Mouse (Mus musculus): ENCODE results near the gene Jmjd8.
A peak's percentile ranks its signal among the peaks of the same experiment; 100 is the strongest.
"Not testable (repeated sequence)": the region's sequence is repeated elsewhere in the genome, so short reads cannot be mapped to it uniquely, and the experiment has no call there.

Gene Jmjd8

DNA sequence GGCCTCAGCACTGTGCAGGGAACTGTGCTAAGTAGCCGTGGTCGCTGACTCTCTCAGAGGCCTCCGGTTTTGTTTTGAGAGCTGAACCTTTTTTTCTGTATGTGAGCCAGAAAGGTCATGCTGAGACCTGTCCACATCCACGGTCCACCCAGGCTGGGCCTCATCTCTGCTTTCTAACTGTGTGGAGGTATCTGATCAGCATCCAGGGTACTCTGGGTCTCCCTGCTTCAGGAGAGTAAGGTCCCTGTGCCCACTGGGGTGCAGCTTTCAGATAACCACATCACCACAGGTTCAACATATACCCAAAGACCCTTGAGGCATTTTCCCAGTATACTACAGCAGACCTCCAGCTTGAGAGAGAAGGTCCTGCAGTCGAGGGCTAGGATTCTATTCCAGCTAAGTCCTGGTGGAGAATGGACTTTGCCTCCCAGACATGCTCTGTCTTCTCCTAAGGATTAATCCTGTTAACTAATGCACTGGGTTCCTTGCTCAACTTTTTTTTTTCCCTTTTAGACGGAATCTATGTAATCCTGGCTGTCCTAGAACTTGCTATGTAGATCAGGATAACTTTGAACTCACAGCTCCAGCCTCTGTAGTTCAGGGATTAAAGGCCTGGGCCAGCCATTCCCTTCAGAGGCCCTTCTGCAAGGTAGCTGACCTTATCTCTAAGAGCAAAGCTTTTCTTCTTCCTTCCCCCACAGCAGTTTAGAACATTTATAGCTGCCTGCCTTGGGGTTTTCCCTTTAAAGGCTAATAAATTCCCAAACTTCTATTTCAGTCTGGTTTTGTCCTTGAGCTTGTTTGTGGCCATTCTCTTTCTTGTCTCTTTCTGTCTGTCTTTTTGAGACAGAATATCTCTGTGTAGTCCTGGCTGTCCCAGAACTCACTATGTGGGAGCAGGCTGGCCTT, 33.3 kb downstream of the Jmjd8 start:
- no peak for DNase-seq (ENCODE audit: low spot score)

GRCm38 (mm10) chr17:25863681-25864080, 35.0 kb downstream of the Jmjd8 start:
- no peak for DNase-seq (ENCODE audit: low spot score)

GRCm38 (mm10) chr17:25864311-25864710, 35.6 kb downstream of the Jmjd8 start:
- no peak for DNase-seq (ENCODE audit: low spot score)

- no peak for DNase-seq (ENCODE audit: low spot score)
Measured at GRCm38 (mm10) chr17:25865288-25865687, 36.6 kb downstream of the Jmjd8 start.

- no peak for DNase-seq (ENCODE audit: low spot score)
Measured at GRCm38 (mm10) chr17:25866172-25866571, 37.5 kb downstream of the Jmjd8 start.

DNA sequence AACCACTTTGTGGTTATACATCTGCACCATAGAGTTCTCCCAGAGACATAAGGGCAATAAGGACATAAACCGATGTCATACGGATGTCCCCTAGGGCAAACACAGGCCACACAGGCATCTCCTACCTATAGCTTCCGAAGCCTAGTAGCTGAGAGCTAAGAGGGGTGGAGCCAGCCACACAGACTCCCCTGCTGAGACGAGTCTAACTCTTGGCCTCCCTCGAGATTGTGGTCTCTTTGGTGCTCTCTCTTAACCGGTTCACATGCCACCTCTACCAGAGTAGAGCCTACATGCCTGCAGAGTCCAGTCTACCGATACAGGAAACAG, 38.8 kb downstream of the Jmjd8 start:
- no peak for DNase-seq (ENCODE audit: low spot score)

DNA sequence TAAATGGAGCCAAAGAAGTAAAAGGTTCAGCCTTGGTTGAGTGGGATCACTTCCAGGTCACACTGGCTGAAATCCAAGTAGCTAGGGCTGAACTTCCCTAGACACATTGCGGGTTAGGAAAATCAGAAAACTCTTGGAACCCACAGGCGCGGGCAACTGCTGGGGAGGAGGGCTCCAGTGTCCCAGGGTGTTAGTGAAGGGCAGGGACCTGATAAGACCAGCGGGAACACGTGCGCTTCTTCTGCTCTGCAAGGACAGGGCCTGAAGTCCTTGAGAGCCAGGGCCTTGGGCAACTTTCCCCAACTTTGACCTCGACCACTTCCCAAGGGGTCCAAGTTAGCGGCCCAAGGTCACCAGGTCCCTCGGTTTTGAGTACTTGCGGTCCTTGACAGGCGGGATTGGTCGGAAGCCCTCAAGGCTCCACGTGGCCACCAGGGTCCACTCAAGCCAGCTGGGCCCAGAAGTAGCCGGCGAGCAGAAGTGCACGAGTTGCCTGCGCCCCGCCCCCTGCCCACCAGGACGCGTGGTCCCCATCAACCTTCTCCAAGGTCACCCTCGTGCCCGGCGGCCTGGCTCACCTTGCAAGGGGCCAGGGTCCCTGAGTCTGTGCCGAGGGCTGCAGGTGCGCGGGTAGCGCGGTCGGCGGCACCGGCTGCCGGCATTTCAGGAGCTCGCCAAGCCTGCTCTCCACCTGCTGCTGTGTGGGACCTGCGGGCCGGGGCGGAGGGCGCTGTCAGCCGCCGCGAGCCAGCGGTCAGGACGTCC, 39.4 kb downstream of the Jmjd8 start:
- DNase-seq (ENCODE audit: low spot score) = no peak

- no peak for DNase-seq (ENCODE audit: low spot score)
Measured at GRCm38 (mm10) chr17:25868601-25869191, 40.0 kb downstream of the Jmjd8 start, which contains the start of gene Mcrip2. Gene Mcrip2 (minus strand): TSS chr17:25868764.

GRCm38 (mm10) chr17:25869498-25869897, 40.8 kb downstream of the Jmjd8 start:
- DNase-seq (ENCODE audit: low spot score) = no peak

GRCm38 (mm10) chr17:25869954-25870353, 41.3 kb downstream of the Jmjd8 start:
- no peak for DNase-seq (ENCODE audit: low spot score)

- DNase-seq (ENCODE audit: low spot score) = not testable (repeated sequence)
Measured at GRCm38 (mm10) chr17:25871566-25871965, 42.9 kb downstream of the Jmjd8 start.

- DNase-seq (ENCODE audit: low spot score) = no peak
Measured at GRCm38 (mm10) chr17:25872676-25873075, 44.0 kb downstream of the Jmjd8 start.

DNA sequence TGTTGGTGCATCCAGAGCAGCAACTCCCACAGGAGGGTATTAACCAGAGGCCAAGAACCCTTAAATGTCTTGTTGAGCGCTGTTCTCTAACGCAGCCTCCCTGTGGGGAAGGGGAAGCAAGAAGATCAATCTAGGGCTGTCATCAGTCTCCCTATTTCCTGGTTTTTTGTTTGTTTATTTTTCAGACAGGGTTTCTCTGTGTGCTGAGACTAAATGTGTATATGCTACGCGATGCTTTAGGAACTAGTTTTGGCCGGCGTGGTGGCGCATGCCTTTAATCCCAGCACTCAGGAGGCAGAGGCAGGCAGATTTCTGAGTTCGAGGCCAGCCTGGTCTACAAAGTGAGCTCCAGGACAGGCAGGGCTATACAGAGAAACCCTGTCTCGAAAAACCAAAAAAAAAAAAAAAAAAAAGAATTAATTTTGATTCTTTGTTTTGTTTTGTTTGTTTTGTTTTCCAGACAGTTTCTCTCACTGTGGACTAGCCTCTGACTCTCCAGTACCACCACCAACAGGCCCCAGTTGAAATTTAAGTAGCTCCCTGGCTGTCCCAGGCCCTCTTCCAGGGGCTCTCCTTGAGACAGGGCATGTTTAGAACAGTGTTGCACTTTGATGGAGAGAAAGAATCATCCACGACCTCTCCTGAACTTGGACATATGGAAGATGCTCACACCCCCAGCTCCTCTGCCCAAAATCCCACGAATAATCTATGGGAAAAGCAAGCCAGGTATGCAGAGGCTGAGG, 44.9 kb downstream of the Jmjd8 start:
- no peak for DNase-seq (ENCODE audit: low spot score)

DNA sequence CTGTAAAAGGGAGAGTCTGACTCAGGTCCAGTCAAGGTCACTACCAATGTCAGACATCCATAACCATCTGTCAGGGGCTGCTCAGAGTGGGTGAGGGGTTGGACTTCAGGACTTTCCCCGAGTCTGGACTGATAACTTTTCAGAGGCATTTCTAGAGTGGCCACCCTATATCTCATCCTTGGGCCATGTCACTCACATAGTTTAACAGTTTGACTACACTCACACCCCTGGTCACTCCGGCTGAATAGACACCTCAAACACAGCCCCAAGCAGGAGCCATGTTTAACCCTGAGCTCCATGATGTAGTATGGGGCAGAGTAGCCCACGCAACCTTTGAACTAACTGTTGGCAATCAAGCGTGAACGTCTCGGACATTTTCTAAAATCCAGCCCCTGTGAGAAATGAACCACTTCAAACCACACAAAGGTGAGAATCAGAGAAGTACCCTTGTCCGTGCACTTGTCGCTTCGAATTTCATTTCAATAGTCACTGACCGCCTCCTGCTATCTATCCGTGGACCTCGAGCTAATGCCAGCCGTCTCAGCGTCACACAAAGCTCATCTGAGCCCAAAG, 45.6 kb downstream of the Jmjd8 start:
- no peak for DNase-seq (ENCODE audit: low spot score)

GRCm38 (mm10) chr17:25874721-25875170, 46.1 kb downstream of the Jmjd8 start, which contains the start of gene Mettl26:
Gene Mettl26 (plus strand): TSS chr17:25875074.
- DNase-seq (ENCODE audit: low spot score) = peak; percentile 79

DNA sequence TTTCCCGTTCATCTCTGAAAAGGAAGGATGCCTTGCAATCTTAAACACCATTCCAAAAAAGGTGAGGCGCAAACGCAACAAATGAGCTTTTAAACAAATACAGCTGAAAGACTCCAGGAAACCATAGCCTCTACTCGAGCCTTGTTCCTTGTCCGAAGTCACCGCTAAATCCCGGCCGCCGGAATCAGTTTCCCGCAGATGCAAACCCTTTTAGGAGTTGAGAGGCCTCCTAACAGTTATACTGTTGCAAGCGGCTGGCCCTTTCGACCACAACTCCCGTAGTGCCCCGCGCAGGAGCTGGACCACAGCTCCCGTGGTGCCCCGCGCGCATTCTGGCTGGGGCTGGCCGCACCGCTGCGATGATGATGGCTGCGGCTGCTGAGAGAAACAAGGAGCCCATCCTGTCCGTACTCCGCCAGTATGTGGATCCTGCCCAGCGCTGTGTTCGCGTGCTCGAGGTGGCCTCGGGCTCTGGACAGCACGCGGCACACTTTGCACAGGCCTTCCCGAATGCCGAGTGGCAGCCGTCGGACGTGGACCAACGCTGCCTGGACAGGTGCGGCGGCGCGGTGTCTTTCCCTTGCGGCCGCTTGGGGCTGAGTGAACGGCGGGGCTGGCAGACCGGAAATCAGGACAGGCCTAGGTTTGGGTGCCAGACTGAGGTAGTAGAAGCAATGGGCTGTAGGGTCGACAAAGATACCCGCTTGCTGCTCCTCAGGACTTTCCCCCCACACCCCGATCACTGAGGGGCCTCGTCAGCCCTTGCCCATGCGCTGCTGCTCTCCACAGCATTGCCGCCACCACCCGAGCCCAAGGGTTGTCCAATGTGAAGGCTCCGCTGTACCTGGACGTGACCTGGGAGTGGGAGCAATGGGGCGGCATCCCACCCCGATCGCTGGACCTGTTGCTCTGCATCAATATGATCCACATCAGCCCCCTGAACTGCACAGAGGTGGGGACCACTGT, 46.8 kb downstream of the Jmjd8 start:
- DNase-seq (ENCODE audit: low spot score) = peak; percentile 58

GRCm38 (mm10) chr17:25876347-25876915, 47.8 kb downstream of the Jmjd8 start:
- no peak for DNase-seq (ENCODE audit: low spot score)

DNA sequence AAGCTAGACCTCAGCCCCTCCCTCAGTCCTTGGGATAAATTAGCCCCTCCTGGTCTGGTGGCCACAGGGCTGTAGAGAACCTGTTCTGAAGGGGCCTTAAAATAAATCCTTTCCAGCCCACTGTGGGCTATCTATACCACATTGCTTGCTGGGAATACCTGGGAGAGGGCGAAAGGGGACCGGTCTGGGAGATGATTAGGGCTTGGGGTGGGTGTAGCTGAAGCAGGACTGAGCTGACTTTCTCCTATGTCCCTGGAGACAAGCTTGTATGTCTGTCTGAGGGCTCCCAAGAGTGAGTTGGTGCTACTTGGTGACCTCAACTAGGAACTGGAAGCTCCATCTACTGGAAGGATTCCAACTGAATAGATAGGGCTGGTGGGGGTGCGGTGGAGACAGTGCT, 48.4 kb downstream of the Jmjd8 start:
- no peak for DNase-seq (ENCODE audit: low spot score)

- DNase-seq (ENCODE audit: low spot score) = no peak
Measured at GRCm38 (mm10) chr17:25877741-25878610, 49.3 kb downstream of the Jmjd8 start.
